Mouse (Mus musculus) heart, postnatal 14 days (tissue): ENCODE measurements around the gene Ell3. TPM values are rescaled to one million over a fixed set of nuclear protein-coding genes. Genes with fewer than 3 reads are reported as not detected.
A peak's percentile ranks its signal among the peaks of the same experiment; 100 is the strongest.
"Not testable (repeated sequence)": the region's sequence is repeated elsewhere in the genome, so short reads cannot be mapped to it uniquely, and the experiment has no call there.

ENCODE experiments used
- DNase-seq, 2 experiments: peaks; one replicate each; pipeline ENCODE4 v3.0.0; 2021 to 2022
- intact Hi-C: fragments of 180-260 bp; cut with DNase I; formaldehyde crosslinking; loops from one replicate; pipeline ENCODE4 v1.15.1; 2025
- long read RNA-seq, 2 experiments: library from polyadenylated mRNA; stranded (forward); transcript quantifications; one replicate each; pipeline ENCODE4 v2.0.0; 2021
- total RNA-seq, 2 experiments: library from RNA; stranded (reverse); gene quantifications; 2 replicates each; pipeline ENCODE4 v1.2.3; 2021

Gene Ell3
- total RNA-seq = not detected
- long read RNA-seq, experiment 1 = 0 reads
- long read RNA-seq, experiment 2 = 0 reads

DNA sequence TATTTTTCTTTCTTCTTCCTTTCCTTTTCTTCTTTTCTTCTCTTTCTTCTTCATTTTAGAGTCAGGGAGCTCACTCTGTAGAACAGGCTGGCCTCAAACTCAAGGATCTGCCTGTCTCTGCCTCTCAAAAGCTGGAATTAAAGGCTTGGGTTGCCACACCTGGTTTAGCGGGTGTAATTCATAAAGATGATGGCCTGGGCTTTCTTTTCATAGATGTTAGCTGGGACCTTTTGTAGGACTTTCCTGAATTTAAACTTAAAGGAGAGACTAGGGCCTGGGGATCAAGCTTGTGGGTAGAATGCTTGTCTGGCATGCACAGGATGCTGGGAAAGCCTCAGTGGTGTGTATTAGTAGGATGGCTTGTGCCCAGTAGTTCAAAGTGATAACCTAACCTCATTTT is at the start of gene Ell3:
Gene Ell3, minus strand, starts transcription at position 101 of the 400 bp plus-strand sequence.
- no peak for DNase-seq
- intact Hi-C loops = no loop called here

DNA sequence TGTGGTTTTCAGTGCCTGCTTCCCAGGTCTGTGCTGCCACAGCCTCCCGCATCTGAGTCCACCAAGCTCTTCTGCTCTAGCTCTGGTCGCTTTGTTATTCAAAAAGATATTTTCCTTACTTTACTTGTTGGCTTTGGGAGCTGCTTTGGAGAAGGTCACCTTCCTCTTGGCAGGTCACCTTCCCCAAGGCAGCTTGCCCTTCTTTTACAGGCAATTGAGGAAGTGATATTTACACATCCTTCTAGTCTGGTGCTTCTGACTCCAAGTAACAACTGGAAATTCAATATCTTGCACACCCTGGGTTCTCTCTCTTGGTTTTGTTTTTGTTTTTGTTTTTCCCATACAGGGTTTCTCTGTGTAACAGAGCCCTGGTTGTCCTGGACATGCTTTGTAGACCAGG is 40.3 kb upstream of the Ell3 start:
- intact Hi-C loops, DNase-seq: not testable (repeated sequence)

DNA sequence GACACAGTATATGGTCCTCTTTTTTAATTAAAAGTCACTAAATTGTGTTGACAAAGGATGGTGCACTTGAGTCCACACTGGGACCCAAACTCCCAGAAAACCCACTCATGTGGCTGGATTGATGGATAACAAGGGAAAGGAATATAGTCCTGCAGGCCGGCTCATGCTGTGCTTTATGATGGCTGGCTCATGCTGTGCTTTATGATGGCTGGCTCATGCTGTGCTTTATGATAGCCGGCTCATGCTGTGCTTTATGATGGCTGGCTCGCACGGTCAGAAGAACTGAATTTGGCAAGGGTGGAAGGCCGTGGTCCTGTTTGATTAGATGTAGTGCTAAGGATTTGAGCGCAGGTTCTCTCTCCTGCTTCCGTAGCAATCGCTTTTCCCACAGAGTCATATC is 39.5 kb upstream of the Ell3 start:
- intact Hi-C loops = no loop called here
- no peak for DNase-seq

DNA sequence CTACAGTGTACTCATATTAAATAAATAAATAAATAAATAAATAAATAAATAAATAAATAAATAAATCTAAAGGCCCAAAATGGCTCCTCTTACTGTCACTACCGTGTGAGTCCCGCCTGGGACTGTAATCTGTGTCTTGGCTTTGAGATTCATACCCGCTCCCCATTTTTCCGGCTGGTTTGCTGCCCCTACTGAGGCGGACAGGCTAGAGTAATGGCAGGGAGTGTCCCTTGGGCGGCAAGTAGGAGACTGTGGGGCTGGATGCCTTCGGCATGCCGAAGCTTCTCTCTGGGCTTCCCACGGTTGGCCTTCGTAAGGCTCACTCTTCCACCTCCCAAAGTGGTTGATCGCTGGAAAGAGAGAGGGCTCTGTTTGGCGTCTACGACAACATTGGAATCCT is 36.8 kb upstream of the Ell3 start:
- intact Hi-C loops = not testable (repeated sequence)

DNA sequence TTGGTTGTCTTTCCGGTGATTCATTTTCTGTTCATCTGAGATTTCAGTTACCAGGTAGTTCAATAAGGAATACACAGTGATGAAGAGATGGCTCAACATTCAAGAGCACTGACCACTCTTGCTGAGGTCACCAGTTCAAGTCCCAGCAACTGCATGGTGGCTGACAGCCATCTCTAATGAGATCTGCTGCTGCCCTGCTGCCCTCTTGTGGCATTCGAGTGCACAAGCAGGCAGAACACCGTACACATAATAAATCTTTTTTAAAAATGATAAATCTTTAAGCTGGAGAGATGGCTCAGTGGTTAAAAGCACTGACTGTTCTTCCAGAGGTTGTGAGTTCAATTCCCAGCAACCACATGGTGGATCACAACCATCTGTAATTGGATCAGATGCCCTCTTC is 36.4 kb upstream of the Ell3 start:
- DNase-seq = peak in 1 of 2 experiments; percentile 23
- intact Hi-C loops = no loop called here

More for the DNA sequence above, 36.8 kb upstream of the Ell3 start:
- not testable (repeated sequence) for DNase-seq

DNA sequence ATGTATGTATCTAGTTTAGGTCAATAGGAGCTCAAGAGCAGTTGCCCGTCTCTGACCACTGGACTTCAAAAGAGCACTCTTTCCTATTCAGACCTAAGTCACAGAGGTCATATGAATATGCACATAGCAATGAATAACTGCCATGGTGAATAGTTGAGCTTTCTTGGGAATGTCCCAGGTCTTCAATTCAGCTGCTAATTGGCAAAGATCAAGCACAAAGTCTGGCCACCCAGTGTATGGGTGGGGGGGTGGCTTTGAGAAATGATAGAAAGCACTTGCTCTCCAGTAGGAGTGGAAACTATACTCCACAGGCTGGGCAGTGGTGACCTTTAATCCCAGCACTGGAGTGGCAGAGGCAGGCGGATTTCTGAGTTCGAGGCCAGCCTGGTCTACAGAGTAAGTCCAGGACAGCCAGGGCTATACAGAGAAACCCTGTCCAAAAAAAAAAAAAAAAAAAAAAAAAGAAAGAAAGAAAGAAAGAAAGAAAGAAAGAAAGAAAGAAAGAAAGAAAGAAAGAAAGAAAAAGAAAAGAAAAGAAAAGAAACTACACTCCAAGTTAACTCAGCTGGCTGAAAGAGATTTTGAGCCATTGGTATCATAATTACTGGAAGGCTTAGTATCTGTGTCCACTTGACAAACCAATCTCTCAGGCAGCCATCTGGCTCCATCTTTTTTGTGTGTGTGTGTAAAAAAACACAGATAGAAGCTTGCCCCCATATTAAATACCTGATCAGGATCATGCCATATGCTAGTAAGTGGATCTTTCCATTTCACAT is 33.6 kb upstream of the Ell3 start:
- intact Hi-C loops = no loop called here
- no peak for DNase-seq

DNA sequence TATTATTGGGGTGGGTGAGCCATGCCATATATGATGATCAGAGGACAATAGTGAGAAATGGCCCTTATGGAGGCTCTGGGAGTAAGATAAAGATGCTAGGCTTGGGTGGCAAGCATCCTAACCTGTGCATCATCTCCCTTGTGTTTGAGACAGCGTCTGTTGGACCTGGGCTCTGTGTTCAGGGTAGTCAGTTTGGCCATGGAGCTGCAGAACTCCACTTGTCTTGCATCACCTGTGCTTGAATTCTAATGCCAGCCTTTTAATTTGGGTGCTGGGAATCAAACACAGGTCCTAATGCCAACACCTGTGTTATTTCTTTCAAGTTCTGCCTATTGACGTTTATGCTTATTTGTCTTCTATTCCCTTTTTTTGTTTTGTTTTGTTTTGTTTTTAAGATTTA is 31.2 kb upstream of the Ell3 start:
- intact Hi-C loops, DNase-seq: not testable (repeated sequence)

DNA sequence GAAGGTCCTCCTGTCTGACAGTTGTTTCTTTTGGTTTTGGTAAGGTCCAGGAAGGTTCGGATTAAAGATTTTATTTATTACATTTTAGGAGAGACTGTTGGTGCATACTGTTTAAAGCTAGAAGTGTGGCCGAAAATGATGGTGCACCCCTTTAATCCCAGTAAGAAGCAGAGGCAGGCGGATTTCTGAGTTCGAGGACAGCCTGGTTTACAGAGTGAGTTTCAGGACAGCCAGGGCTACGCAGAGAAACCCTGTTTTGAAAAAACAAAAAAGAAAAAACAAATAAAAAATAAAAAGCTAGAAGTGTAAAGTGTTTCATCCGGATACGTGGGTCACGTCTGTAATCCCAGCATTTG is 30.1 kb upstream of the Ell3 start:
- intact Hi-C loops = loop anchor here (1.0 kb wide), 1 partner anchor 26 kb away; no protein-coding TSS in a partner anchor
- DNase-seq = no peak

DNA sequence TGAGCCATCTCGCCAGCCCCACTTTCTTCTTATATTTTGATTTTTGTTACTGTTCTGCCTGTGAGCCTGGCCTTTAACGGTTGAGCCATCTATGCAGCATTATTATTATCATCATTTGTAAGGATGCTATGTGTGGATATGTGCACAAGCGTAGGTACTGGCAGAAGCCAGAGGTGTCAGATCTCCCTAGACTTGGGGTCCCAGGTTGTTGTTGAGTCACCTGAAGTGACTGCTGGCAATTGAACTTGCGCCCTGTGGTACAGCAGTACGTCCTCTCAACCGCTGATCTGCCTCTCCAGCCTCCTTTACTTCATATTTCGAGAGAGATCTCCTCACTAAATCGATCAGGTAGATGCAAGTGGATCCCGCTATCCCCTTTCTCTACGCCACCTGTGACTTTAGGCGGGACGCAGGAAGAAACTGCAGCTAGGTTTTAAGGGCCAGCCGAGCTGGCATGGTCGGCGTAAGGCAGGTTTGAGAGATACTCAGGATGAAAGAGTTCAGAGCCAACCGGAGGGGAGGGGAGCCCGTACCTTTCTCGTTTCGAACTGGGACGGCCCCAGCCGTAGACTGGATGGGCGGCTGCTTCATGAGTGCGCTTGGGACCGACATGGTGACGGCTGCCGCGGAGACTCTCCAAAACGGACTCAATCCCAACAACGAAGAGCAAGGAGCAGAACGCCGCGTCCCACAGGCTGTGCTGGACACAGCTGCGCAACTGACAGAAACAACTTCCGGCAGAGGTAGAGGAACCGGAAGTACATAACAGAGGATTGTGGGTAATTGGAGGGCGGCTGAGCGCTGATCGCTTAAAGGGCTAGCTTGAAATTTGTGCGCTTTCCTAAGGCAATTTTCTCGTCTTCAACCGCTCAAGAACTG is 29.5 kb upstream of the Ell3 start, which contains the start of gene Mfap1b:
Gene Mfap1b, minus strand, starts transcription at position 767 of the 879 bp plus-strand sequence.
- intact Hi-C loops = loop anchor here (1.0 kb wide), 1 partner anchor 25 kb away; no protein-coding TSS in a partner anchor
- DNase-seq = peak; percentile 70 to 80

DNA sequence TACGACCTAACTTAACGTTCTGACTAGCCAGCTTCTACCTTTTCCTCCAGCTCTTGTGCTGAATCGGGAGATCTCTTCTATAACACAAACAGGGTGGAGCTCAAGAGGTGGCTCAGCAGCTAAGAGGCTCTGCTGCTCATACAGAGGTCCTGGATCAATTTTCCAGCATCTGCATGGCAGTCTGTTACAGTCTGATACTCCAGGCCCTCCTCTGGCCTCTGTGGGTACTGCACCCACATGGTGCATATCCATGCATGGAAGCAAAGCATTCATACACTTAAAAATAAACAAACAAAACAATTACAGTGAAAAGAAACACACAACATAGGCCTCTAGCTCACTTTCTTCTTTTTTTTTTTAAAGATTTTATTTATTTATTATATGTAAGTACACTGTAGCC is 28.7 kb upstream of the Ell3 start:
- DNase-seq, intact Hi-C loops: not testable (repeated sequence)

DNA sequence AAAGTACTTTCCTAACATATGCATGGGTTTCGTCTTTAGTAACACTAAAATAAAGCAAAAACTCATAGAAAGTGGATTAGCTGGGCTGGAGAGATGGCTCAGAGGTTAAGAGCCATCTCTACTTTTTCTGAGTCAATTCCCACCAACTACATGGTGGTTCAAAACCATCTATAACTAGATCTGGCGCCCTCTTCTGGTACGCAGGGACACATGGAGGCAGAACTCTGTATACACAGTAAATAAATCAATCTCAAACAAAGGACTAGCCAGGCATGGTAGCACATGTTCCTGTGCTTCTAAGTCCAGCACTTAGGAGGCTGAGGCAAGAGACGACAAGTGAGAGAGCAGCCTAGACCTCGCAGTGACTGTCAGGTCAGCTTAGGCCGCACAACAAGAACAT is 24.9 kb upstream of the Ell3 start:
- DNase-seq, intact Hi-C loops: not testable (repeated sequence)

DNA sequence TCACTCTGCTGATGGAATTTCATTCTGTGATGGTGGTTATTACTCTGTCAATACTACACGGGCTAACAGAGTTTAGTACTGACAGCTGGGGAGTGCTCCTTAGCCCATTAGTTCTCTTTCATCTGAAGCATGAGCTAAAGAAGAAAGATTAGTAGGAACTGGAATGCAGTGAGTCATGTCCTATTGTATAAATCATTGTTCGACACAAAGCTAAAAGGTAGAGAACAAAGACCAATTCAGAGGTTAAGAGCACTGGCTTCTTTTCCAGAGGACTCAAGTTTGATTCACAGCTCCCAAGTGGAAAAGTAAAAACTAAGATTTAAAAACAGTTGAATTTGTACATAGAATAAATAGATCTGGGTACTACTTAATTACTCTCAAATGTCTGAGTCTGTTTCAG is 16.0 kb upstream of the Ell3 start:
- intact Hi-C loops = no loop called here
- DNase-seq = no peak

DNA sequence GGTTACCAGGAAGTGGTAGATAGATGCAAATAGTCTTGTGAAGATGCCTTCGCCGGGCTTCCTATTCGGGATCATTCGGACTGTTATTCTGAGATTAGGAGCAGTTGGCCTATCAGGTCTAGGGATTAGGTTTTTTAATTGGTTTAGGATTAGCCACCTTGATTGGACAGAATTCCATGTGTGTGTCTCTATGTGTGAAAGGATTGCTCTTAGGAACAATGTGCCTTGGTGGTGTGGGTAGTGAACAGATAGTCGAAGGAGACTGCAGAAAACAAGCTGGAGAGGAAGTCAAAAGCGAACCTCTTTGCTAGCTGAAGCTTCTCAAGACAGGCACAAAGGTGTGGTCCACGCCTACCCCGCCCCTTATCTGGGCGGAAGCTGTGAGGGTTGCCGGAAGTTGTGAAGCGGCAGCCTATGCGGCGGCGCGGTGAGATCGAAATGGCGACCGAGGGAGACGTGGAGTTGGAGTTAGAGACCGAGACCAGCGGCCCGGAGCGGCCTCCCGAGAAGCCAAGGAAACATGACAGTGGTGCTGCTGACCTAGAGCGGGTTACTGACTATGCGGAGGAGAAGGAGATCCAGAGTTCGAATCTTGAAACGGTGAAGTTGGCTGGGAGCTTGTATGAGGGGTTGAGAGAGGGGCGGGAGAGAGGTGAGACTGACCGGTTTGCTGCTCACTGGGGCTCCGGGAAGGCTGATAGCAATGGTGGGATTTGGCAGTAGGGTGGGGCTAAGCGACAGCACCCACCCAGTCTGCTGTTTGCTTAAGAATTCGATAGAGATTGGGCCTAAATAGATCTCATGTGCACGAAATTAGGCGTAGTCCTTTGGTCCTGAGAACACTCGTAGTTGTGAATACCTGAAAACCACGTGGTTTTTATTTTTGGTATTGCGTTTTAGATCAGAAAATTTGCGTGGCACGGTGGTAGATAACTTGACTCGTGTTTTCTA is 12.9 kb upstream of the Ell3 start, which contains the start of gene Serinc4:
Gene Serinc4, minus strand, starts transcription at position 90 of the 951 bp plus-strand sequence.
- intact Hi-C loops = loop anchor here (10.0 kb wide), 1 partner anchor 498 kb away; the partner anchor contains the start of genes Ctdspl2 and Mageb3

DNA sequence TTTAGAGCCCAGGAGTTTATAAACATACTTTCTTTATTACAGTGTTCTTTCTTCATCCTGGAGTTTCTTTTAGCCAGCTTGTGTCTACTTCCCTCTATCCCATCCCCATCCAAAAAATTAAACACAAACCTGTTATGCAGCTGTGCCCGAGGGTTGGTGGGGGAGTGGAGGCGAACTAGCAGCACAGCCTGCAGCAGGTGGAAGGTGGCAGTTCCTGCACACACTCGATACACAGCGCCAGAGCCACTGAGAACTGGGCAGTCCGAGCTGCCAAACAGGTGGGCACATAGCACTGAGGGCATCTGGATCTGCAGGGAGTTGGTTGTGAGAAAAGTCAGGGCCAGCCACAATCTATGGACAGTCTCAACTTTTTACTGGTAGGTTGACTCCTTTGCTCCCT is 11.5 kb upstream of the Ell3 start:
- DNase-seq = no peak
- intact Hi-C loops = loop anchor here (10.0 kb wide), 1 partner anchor 499 kb away; the partner anchor contains the start of genes Ctdspl2 and Mageb3

More for the DNA sequence above, 12.9 kb upstream of the Ell3 start, which contains the start of gene Serinc4:
- DNase-seq = peak; percentile 79 to 87

DNA sequence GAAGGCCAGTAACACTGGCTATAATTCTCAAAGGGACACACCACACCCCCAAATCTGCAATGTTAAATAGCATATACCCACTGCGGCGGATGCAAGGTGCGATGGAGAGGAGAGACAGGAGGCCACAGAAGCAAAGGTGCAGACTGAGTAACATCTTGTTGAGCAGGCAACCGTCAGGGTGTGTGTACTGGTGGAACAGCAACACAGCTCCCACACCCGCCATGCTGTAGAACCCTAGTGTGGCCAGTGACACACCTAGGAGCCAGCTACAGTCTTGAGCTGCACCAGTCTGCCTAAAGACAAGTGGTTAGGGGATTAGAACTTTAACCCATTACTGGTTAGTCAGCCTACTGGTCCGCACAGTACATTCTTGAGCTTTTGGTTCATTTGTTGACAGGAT is 9.8 kb upstream of the Ell3 start:
- intact Hi-C loops = loop anchor here (10.0 kb wide), 1 partner anchor 501 kb away; the partner anchor contains the start of genes Ctdspl2 and Mageb3
- no peak for DNase-seq

DNA sequence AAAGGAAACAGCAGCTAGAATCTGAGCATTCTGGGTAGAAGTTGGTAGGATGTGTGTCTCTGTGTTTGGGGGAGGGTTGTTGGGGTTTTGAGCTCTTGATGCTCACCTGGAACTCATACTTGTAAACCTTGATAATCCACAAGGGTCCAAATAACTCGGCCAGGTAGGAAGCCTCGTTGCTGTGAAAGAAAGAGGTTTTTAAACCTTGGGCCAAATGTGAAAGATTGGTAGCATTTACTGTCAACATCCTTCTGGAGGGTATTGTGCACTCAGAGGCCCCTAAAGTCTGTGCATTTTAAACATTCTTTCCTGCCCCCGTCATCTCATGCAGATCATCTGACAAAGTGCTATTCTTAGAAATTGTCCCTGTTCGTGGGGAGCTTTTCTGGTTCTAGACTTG is 8.9 kb upstream of the Ell3 start, which contains the start of gene Hypk:
Gene Hypk, plus strand, starts transcription at position 301 of the 400 bp plus-strand sequence.
- DNase-seq = no peak
- intact Hi-C loops = loop anchor here (10.0 kb wide), 1 partner anchor 502 kb away; the partner anchor contains the start of genes Ctdspl2 and Mageb3

DNA sequence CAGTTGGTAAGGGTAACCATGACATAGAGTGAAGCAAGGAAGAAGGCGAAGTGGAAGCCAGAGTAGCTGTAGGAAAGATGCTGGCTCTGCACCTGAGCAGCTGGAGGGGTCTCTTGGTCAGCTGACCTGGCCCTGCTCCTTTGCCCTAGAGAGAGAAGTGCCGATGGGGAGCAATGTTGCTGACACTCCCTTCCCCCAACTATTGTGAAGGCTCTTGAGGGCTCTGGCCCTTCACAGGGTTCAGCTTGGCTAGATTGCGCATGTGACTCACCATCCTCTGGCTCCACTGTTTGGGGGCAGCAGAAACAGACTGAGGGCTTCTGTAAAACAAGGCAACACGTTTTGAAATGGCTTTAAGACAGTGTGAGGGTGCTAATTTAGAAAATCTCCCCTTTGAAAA is 8.3 kb upstream of the Ell3 start:
- no peak for DNase-seq
- intact Hi-C loops = loop anchor here (10.0 kb wide), 1 partner anchor 502 kb away; the partner anchor contains the start of genes Ctdspl2 and Mageb3

DNA sequence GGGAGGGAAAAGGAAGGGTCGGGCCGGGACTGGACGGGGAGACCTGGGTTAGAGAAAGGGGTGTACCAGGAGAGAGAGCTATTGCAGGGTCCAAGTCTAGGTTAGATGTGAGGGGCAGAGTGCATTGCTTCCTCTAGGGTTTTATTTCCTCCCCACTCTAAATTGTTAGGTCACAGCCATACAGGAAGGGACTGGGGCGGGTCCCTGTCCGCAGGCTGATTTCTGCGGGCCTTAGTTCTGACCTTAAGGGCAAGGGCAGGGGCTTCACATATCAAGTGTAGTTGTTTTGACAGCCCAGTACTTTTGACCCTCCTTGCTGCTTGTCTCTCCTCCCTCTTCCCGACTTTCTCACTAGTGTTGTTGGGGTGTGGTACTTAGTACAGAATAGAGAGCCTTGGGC is 6.0 kb upstream of the Ell3 start:
- intact Hi-C loops = loop anchor here (10.0 kb wide), 1 partner anchor 505 kb away; the partner anchor contains the start of genes Ctdspl2 and Mageb3
- peak in 1 of 2 experiments; percentile 23 for DNase-seq

DNA sequence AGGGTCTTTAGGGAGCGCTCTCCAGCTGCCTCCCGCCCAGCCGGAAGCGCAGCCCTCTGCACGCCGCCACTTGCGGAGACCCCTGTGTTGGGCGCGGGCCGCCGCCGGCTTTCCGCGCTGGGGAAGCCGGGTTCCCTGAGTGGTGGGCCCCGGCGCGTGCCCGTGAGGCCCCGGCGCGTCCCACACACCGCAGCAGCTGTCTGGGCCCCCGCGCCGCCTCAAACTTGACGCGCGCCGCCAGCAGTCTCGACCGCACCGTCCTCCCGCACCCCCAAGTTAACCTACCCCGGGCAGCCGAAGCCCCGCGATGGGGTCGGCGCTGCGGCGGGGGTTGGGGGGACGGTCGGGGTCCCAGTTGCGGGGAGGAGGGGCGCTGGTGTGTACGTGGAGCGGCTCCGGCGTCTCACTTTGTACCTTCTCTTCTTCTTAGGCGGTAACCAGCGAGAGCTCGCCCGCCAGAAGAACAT is 5.5 kb upstream of the Ell3 start:
- no peak for DNase-seq
- intact Hi-C loops = loop anchor here (5.0 to 10.0 kb wide), 2 partner anchors 37 to 505 kb away; partner anchors contain the start of genes Catsper2, Ctdspl2, Mageb3 and Pdia3
